Mouse (Mus musculus) kidney, postnatal 4 days (tissue): ENCODE measurements around the gene Wfdc3.

Experiments
- DNase-seq, 2 experiments: peaks; one replicate each; pipeline ENCODE4 v3.0.0; 2021; ENCODE audit warnings: mixed read lengths in 2 of 2

The Wfdc3 gene

GRCm38 (mm10) chr2:164745843-164746479 is at the start of gene Wfdc3, which contains the start of gene Dnttip1:
Gene Wfdc3 (minus strand): TSS chr2:164745931.
Gene Dnttip1 (plus strand): TSS chr2:164745983.
- peak; percentile 96 to 97 for DNase-seq

GRCm38 (mm10) chr2:164794293-164794692 is 48.6 kb upstream of the Wfdc3 start:
- peak; percentile 87 to 92 for DNase-seq

GRCm38 (mm10) chr2:164793772-164794171 is 48.0 kb upstream of the Wfdc3 start:
- peak in 1 of 2 experiments; percentile 41 for DNase-seq

- peak; percentile 78 to 82 for DNase-seq
These were observed 47.5 kb upstream of the Wfdc3 start for GRCm38 (mm10) chr2:164793236-164793635.

GRCm38 (mm10) chr2:164792400-164793190 is 46.9 kb upstream of the Wfdc3 start:
- DNase-seq, result no peak

GRCm38 (mm10) chr2:164791841-164792261 is 46.1 kb upstream of the Wfdc3 start:
- DNase-seq, result no peak

- DNase-seq, result no peak
These were observed 44.7 kb upstream of the Wfdc3 start for GRCm38 (mm10) chr2:164790451-164790850.

GRCm38 (mm10) chr2:164788411-164788810 is 42.7 kb upstream of the Wfdc3 start:
- DNase-seq, result no peak

- peak in 1 of 2 experiments; percentile 16 for DNase-seq
These were observed 42.0 kb upstream of the Wfdc3 start for GRCm38 (mm10) chr2:164787779-164788178.

- no peak for DNase-seq
These were observed 41.3 kb upstream of the Wfdc3 start for GRCm38 (mm10) chr2:164787032-164787431.

- DNase-seq, result peak in 1 of 2 experiments; percentile 26
These were observed 40.7 kb upstream of the Wfdc3 start for GRCm38 (mm10) chr2:164786388-164786885.

GRCm38 (mm10) chr2:164785481-164786387 is 40.0 kb upstream of the Wfdc3 start, which contains the start of gene Snx21:
Gene Snx21 (plus strand): TSS chr2:164785823.
- peak; percentile 88 to 93 for DNase-seq

GRCm38 (mm10) chr2:164784869-164785420 is 39.2 kb upstream of the Wfdc3 start:
- DNase-seq, result no peak

- DNase-seq, result peak in 1 of 2 experiments; percentile 19
These were observed 38.3 kb upstream of the Wfdc3 start for GRCm38 (mm10) chr2:164783926-164784581.

- DNase-seq, result no peak
These were observed 36.1 kb upstream of the Wfdc3 start for GRCm38 (mm10) chr2:164781876-164782275.

GRCm38 (mm10) chr2:164779481-164780086 is 33.9 kb upstream of the Wfdc3 start, which contains the start of gene Tnnc2:
Gene Tnnc2 (minus strand): TSS chr2:164779967.
- DNase-seq, result no peak

GRCm38 (mm10) chr2:164778809-164779208 is 33.1 kb upstream of the Wfdc3 start:
- no peak for DNase-seq

- no peak for DNase-seq
These were observed 32.2 kb upstream of the Wfdc3 start for GRCm38 (mm10) chr2:164778015-164778287.

- DNase-seq, result no peak
These were observed 31.7 kb upstream of the Wfdc3 start for GRCm38 (mm10) chr2:164777246-164778014.

GRCm38 (mm10) chr2:164776801-164777200 is 31.1 kb upstream of the Wfdc3 start:
- DNase-seq, result no peak

GRCm38 (mm10) chr2:164776130-164776529 is 30.4 kb upstream of the Wfdc3 start:
- DNase-seq, result no peak
